Mouse (Mus musculus) CH12.LX (cell line): Measurements from ENCODE around the gene Opcml. TPM values are rescaled to one million over a fixed set of nuclear protein-coding genes. Genes with fewer than 3 reads are reported as not detected.

ENCODE experiments used
- DNase-seq: peaks from one replicate; pipeline ENCODE4 v3.0.0-alpha.2; 2013; ENCODE audit errors: extremely low read depth
- H3K27ac ChIP-seq: 2 replicates; pipeline ENCODE4 v1.5.1; 2012; ENCODE audit warnings: low read depth, mild to moderate bottlenecking, control low read depth, moderate library complexity; ENCODE audit not compliant: insufficient read depth
- H3K27me3 ChIP-seq: replicated peaks from 2 replicates; pipeline ENCODE3; 2012; ENCODE audit warnings: inconsistent platforms
- H3K36me3 ChIP-seq, 2 experiments: replicated peaks in 1 of 2; 2 replicates each; pipeline versions ENCODE3 to v1.6.1; 2012; ENCODE audit warnings: inconsistent platforms in 1 of 2, low read length in 1 of 2, mild to moderate bottlenecking in 1 of 2, mixed read lengths in 1 of 2, moderate library complexity in 1 of 2; ENCODE audit not compliant: control insufficient read depth in 1 of 2, insufficient read depth in 1 of 2
- H3K4me1 ChIP-seq, 2 experiments: 2 replicates each; pipeline ENCODE4 v1.6.1; 2012; ENCODE audit warnings: inconsistent platforms in 1 of 2, moderate library complexity in 1 of 2; ENCODE audit not compliant: insufficient read depth in 2 of 2, control insufficient read depth in 1 of 2
- H3K4me2 ChIP-seq: 2 replicates; pipeline ENCODE4 v1.6.1; 2012; ENCODE audit warnings: low read depth, mild to moderate bottlenecking, control low read depth; ENCODE audit not compliant: poor library complexity, insufficient read depth, severe bottlenecking
- H3K4me3 ChIP-seq, 3 experiments: fragments of 150-350 bp in 1 of 3; sonication (generic) in 1 of 3; replicated peaks in 1 of 3; 2 replicates each; pipeline versions ENCODE3 to v1.5.1; 2011 to 2012; ENCODE audit warnings: low read depth in 2 of 3, low read length in 2 of 3, mild to moderate bottlenecking in 2 of 3, moderate library complexity in 2 of 3, control low read depth in 1 of 3, improper control_type of control experiment in 1 of 3, inconsistent platforms in 1 of 3, mixed read lengths in 1 of 3; ENCODE audit not compliant: poor library complexity in 1 of 3
- H3K79me2 ChIP-seq: replicated peaks from 2 replicates; pipeline ENCODE4 v1.6.1; 2012; ENCODE audit warnings: mild to moderate bottlenecking, moderate library complexity; ENCODE audit not compliant: control insufficient read depth, poor library complexity, insufficient read depth, severe bottlenecking; ENCODE audit errors: extremely low read depth
- H3K9ac ChIP-seq: 2 replicates; pipeline ENCODE4 v1.6.1; 2012; ENCODE audit warnings: low read depth, mild to moderate bottlenecking, control low read depth, moderate library complexity; ENCODE audit not compliant: insufficient read depth
- H3K9me3 ChIP-seq: replicated peaks from 2 replicates; pipeline ENCODE3; 2012; ENCODE audit warnings: low read length, inconsistent platforms, mixed read lengths
- BHLHE40 ChIP-seq: IDR thresholded peaks from 2 replicates; pipeline ENCODE4 v1.6.1; 2011; ENCODE audit warnings: mild to moderate bottlenecking, low read depth, low read length, improper control_type of control experiment
- ELF1 ChIP-seq: IDR thresholded peaks from 2 replicates; pipeline ENCODE4 v1.6.1; 2014; ENCODE audit warnings: low read depth, mild to moderate bottlenecking, inconsistent platforms, low read length, improper control_type of control experiment
- EP300 ChIP-seq: IDR thresholded peaks from 2 replicates; pipeline ENCODE4 v1.6.1; 2011; ENCODE audit warnings: low read length, improper control_type of control experiment
- IRF4 ChIP-seq: IDR thresholded peaks from 2 replicates; pipeline ENCODE4 v1.6.1; 2014; ENCODE audit warnings: low read depth, mild to moderate bottlenecking, inconsistent platforms, low read length, improper control_type of control experiment
- JUND ChIP-seq: conservative IDR thresholded peaks from 2 replicates; pipeline ENCODE4 v1.6.1; 2011; ENCODE audit warnings: low read depth, low read length, improper control_type of control experiment
- MAFK ChIP-seq: IDR thresholded peaks from 2 replicates; pipeline ENCODE4 v1.6.1; 2011; ENCODE audit warnings: low read length, improper control_type of control experiment; ENCODE audit not compliant: insufficient replicate concordance
- MEF2A ChIP-seq: IDR thresholded peaks from 2 replicates; pipeline ENCODE4 v1.6.1; 2014; ENCODE audit warnings: low read depth, mild to moderate bottlenecking, inconsistent platforms, low read length, improper control_type of control experiment, borderline replicate concordance
- MXI1 ChIP-seq: IDR thresholded peaks from 2 replicates; pipeline ENCODE4 v1.6.1; 2011; ENCODE audit warnings: mild to moderate bottlenecking, low read depth, low read length, improper control_type of control experiment
- NELFE ChIP-seq: IDR thresholded peaks from 2 replicates; pipeline ENCODE4 v1.6.1; 2011; ENCODE audit warnings: low read depth, low read length, improper control_type of control experiment
- NRF1 ChIP-seq: IDR thresholded peaks from 2 replicates; pipeline ENCODE4 v1.6.1; 2014; ENCODE audit warnings: low read depth, mild to moderate bottlenecking, inconsistent platforms, low read length, improper control_type of control experiment, moderate library complexity
- PAX5 ChIP-seq: IDR thresholded peaks from 2 replicates; pipeline ENCODE4 v1.6.1; 2012; ENCODE audit warnings: low read length, inconsistent platforms, mixed read lengths
- RAD21 ChIP-seq: IDR thresholded peaks from 2 replicates; pipeline ENCODE4 v1.6.1; 2011; ENCODE audit warnings: low read depth, mild to moderate bottlenecking, low read length, improper control_type of control experiment, moderate library complexity
- SMC3 ChIP-seq: IDR thresholded peaks from 2 replicates; pipeline ENCODE4 v1.6.1; 2011; ENCODE audit warnings: low read depth, low read length, improper control_type of control experiment
- TBP ChIP-seq: conservative IDR thresholded peaks from 2 replicates; pipeline ENCODE4 v1.6.1; 2011; ENCODE audit warnings: low read depth, low read length, improper control_type of control experiment
- TCF12 ChIP-seq: IDR thresholded peaks from 2 replicates; pipeline ENCODE4 v1.6.1; 2014; ENCODE audit warnings: low read depth, mild to moderate bottlenecking, inconsistent platforms, low read length, improper control_type of control experiment
- UBTF ChIP-seq: IDR thresholded peaks from 2 replicates; pipeline ENCODE4 v1.6.1; 2012; ENCODE audit warnings: low read depth, mild to moderate bottlenecking, inconsistent platforms, low read length, improper control_type of control experiment, moderate library complexity
- USF1 ChIP-seq: IDR thresholded peaks from 2 replicates; pipeline ENCODE4 v1.6.1; 2014; ENCODE audit warnings: low read depth, mild to moderate bottlenecking, inconsistent platforms, low read length, improper control_type of control experiment
- ZC3H11A ChIP-seq: IDR thresholded peaks from 2 replicates; pipeline ENCODE4 v1.6.1; 2012; ENCODE audit warnings: low read depth, mild to moderate bottlenecking, inconsistent platforms, low read length, improper control_type of control experiment
- ZKSCAN1 ChIP-seq: IDR thresholded peaks from 2 replicates; pipeline ENCODE4 v1.6.1; 2012; ENCODE audit warnings: low read depth, inconsistent platforms, low read length, improper control_type of control experiment, borderline replicate concordance
- ZMIZ1 ChIP-seq: IDR thresholded peaks from 2 replicates; pipeline ENCODE4 v1.6.1; 2012; ENCODE audit warnings: low read depth, mild to moderate bottlenecking, inconsistent platforms, low read length, improper control_type of control experiment
- ZNF384 ChIP-seq: IDR thresholded peaks from 2 replicates; pipeline ENCODE4 v1.6.1; 2012; ENCODE audit warnings: low read depth, low read length, improper control_type of control experiment, inconsistent platforms
- dilution Hi-C: fragments of 300-500 bp; cut with MboI; formaldehyde crosslinking; loops from 2 replicates; pipeline ENCODE4 v1.14.3; 2020; ENCODE audit warnings: low sequenced_read_pairs; ENCODE audit not compliant: extremely low pct_unique_long_range_greater_than_20kb, extremely low pct_ligation_motif_present
- in situ Hi-C: fragments of 300-500 bp; cut with MboI; formaldehyde crosslinking; loops from 3 replicates; pipeline ENCODE4 v1.14.3; 2019; ENCODE audit warnings: low sequenced_read_pairs, low pct_ligation_motif_present, low pct_unique_long_range_greater_than_20kb, mixed read lengths
- polyA plus RNA-seq: library from polyadenylated mRNA; unstranded; fragments of >175 nt; gene quantifications from 2 replicates; pipeline ENCODE4 v1.2.1, GENCODE M21; 2012; ENCODE audit warnings: low read depth; ENCODE audit not compliant: insufficient read length
- total RNA-seq, 2 experiments: library from RNA; depleted of rRNA; stranded (reverse); fragments of 300-350 nt in 1 of 2; fragments of >200 nt in 1 of 2; gene quantifications; 2 replicates each; pipeline ENCODE4 v1.2.3; 2012 to 2014

Opcml gene
- total and polyA plus RNA-seq, 3 experiments, result 0.34 to 0.60 TPM; not detected in 1

DNA sequence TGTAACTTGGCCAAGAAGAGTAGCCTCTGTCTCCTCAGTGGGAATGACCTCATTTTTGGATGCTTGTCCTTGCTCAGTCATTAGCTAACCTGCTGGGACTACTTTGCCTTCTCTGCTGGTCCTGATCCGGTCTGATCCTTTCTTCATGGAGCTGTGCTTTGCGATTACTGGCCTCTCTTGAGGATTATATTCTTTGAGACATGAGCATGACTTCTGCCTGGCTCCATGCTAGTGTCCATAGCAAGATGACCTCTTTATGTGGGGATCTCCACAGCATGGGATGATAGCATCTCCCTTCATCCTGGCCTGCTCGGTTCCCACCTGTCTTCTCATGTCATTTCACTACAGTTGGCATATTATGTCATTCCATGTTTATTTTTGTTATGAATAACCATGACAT lies 699.8 kb downstream of the Opcml start:
- H3K4me3 ChIP-seq, result no peak overlapping the region
- H3K4me2 ChIP-seq, result no peak overlapping the region
- no peak for DNase-seq
- H3K4me1 ChIP-seq, result no peaks in the 10 kb centered on the region
- TF ChIP-seq ELF1 (no peak), UBTF (no peak), BHLHE40 (no peak), MAFK (no peak)
- H3K27ac ChIP-seq, result no peak overlapping the region
- no peaks in the 10 kb centered on the region for H3K79me2 ChIP-seq
- dilution Hi-C loops (no loop called here), in situ Hi-C loops (no loop called here)
- no peak overlapping the region for H3K9ac ChIP-seq
- no peaks in the 10 kb centered on the region for H3K36me3 ChIP-seq
- no peaks in the 10 kb centered on the region for H3K27me3 ChIP-seq
- H3K9me3 ChIP-seq, result peaks cover 15% of the 10 kb centered on the region

DNA sequence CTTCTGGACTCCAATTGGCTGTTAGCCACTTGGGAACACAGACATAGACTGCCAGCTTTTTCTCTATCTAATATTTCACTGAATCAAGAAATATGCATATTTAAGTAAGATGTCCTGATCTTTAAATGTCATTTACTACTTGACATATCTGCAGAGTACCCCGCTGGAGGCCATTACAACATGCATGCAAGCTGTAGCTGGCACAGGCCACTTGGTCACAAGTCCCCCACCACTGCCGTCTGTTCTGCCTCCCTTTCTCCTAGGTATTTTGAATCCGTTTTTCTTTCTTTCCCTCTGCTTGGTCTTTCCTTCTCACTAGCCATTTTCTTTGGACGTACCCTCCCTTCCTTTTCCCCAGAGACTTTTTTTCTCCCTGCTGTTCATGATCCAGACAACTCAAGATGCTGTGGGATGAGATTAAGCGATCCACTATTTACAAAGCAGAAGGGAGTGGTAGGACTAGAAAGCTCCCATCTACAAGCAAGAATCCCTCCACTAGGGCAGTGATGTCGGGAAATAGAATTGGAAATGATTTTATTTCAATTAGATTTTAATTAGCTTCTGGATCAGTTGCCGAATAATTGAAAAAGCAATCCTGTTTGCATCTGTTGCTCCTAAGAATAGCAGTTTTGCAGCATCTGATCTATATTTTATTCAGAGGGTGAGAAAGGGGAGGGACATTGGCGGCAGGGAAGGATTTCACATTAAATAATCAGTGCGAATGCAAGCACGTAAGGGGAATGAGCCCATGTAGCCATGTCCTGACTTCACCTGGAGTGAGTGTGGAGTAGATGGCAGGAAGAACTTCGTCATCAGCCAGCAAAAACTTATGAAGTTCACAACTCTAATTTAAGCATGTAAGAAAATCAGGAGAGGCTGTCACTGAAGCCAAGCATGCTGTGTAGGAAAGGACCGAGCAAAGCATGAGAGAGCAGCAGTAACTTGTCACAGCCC lies 709.5 kb downstream of the Opcml start:
- no peak for DNase-seq
- H3K27me3 ChIP-seq, result no peaks in the 10 kb centered on the region
- peaks cover 9% of the 10 kb centered on the region for H3K9me3 ChIP-seq
- TF ChIP-seq NELFE, result no peak
- no peak for TF ChIP-seq USF1
- TF ChIP-seq PAX5, result no peak
- no peak for TF ChIP-seq IRF4
- TF ChIP-seq TCF12, result no peak
- TF ChIP-seq MEF2A, result no peak
- no peak for TF ChIP-seq RAD21
- TF ChIP-seq TBP, result no peak
- in situ Hi-C loops (no loop called here), dilution Hi-C loops (no loop called here)
- no peak overlapping the region for H3K4me2 ChIP-seq
- no peak overlapping the region for H3K9ac ChIP-seq
- no peak overlapping the region for H3K4me3 ChIP-seq
- H3K27ac ChIP-seq, result no peak overlapping the region
- no peaks in the 10 kb centered on the region for H3K36me3 ChIP-seq
- H3K79me2 ChIP-seq, result no peaks in the 10 kb centered on the region
- H3K4me1 ChIP-seq, result no peaks in the 10 kb centered on the region

DNA sequence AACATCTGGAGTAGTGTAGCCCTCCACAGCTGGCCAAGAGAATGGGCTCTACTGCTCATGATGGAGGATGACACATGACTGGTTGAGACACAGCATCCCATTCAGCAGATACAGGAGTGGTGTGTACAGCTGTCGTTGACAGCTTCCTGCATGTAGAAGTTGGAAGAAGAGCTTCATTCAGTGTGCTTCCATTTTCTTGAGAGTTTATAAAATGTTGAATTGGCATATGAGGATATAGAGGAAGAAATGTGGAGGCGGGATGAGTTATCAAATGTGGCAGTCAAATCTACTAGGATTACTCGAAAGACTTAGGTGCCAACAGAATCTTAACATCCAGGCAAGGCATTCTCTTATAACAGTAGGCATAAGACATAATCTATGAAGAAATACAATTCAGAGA lies 723.3 kb downstream of the Opcml start:
- H3K27me3 ChIP-seq, result no peaks in the 10 kb centered on the region
- no peak overlapping the region for H3K9ac ChIP-seq
- H3K4me2 ChIP-seq, result no peak overlapping the region
- H3K79me2 ChIP-seq, result no peaks in the 10 kb centered on the region
- peaks cover 8% of the 10 kb centered on the region for H3K9me3 ChIP-seq
- no peaks in the 10 kb centered on the region for H3K36me3 ChIP-seq
- H3K27ac ChIP-seq, result no peak overlapping the region
- no peak for DNase-seq
- H3K4me1 ChIP-seq, result no peaks in the 10 kb centered on the region
- in situ Hi-C loops, result no loop called here
- TF ChIP-seq ZMIZ1, result no peak
- TF ChIP-seq USF1, result no peak
- TF ChIP-seq TCF12, result no peak
- no peak for TF ChIP-seq MEF2A
- TF ChIP-seq TBP, result no peak
- no peak for TF ChIP-seq MXI1
- TF ChIP-seq JUND, result no peak
- no peak for TF ChIP-seq BHLHE40
- no peak for TF ChIP-seq ZNF384
- no peak for TF ChIP-seq IRF4
- TF ChIP-seq NELFE, result no peak
- no peak for TF ChIP-seq ZC3H11A
- TF ChIP-seq EP300, result no peak
- no peak for TF ChIP-seq ELF1
- TF ChIP-seq MAFK, result no peak
- no peak for TF ChIP-seq NRF1
- TF ChIP-seq SMC3, result no peak
- TF ChIP-seq ZKSCAN1, result no peak
- H3K4me3 ChIP-seq, result no peak overlapping the region
- dilution Hi-C loops, result no loop called here
